Mouse (Mus musculus): ENCODE data around the gene Syt7. TPM values are rescaled to one million over a fixed set of nuclear protein-coding genes. Genes with fewer than 3 reads are reported as not detected.

Syt7 gene
- polyA plus RNA-seq, 1 experiment from 2014 or later, result 2.0 TPM

DNA sequence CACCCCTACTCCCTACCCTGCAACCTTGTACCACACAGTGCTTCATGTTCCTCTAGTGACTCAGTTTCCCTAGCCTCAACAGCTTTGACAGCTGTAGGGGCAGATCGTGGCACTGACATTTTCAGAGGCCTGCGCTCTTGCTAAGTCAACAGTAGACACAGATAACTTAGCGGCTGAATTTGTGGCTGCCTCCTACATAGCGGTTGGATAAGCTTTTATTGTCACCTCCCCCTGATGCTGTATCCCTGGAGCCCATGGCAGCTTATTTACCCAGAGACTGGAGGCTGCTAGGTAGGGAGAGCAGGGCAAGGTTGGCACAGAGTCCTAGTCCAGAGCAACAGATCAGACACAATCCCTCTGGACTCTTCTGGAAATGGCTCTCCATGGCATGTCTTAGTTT, 19.0 kb upstream of the Syt7 start:
- DNase-seq (ENCODE audit: low spot score) (no peak), ATAC-seq (ENCODE audit: low read depth) (no peak)
- 83% methylated on average over 4 of the region's 4 CpGs for WGBS
- Histone ChIP-seq H3K4me2 (ENCODE audit: low read depth, low read length) (no peak overlapping the region), H3K36me3 (ENCODE audit: control insufficient read depth, insufficient read depth, low read length) (no peaks in the 10 kb centered on the region), H3K9ac (ENCODE audit: low read depth, low read length) (no peak overlapping the region), H3K9me3 (ENCODE audit: control insufficient read depth, low read length) (no peaks in the 10 kb centered on the region), H3K27ac (replicated peaks; ENCODE audit: low read depth, low read length) (no peak overlapping the region), H3K4me3 (ENCODE audit: low read depth, low read length) (no peak overlapping the region), H3K4me1 (ENCODE audit: control insufficient read depth, insufficient read depth, low read length) (no peaks in the 10 kb centered on the region), H3K27me3 (replicated peaks; ENCODE audit: control insufficient read depth, insufficient read depth, low read length) (no peaks in the 10 kb centered on the region)

DNA sequence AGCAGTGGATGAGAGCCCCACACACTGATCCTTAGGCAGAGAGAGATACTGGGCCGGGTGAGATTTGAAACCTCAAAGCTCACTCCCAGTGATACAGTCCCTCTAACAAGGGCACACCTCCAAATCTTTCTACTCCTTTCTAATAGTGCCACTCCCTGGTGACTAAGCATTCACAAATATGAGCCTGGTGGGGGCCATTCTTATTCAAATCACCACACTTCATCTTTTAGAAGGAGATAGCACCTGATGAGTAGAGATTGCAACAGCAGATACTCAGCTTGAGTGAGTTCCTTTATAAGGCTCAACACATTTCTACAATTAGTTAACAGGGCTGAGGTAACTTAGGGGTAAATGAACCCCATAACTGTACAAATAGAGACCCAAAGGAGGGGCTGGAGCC, 15.7 kb upstream of the Syt7 start:
- Histone ChIP-seq H3K36me3 (ENCODE audit: control insufficient read depth, insufficient read depth, low read length) (no peaks in the 10 kb centered on the region), H3K9ac (ENCODE audit: low read depth, low read length) (no peak overlapping the region), H3K4me2 (ENCODE audit: low read depth, low read length) (no peak overlapping the region), H3K27ac (replicated peaks; ENCODE audit: low read depth, low read length) (no peak overlapping the region), H3K9me3 (ENCODE audit: control insufficient read depth, low read length) (no peaks in the 10 kb centered on the region), H3K27me3 (replicated peaks; ENCODE audit: control insufficient read depth, insufficient read depth, low read length) (no peaks in the 10 kb centered on the region), H3K4me1 (ENCODE audit: control insufficient read depth, insufficient read depth, low read length) (no peaks in the 10 kb centered on the region), H3K4me3 (ENCODE audit: low read depth, low read length) (no peak overlapping the region)
- ATAC-seq (ENCODE audit: low read depth), result no peak
- WGBS, result 75% methylated on average over 1 of the region's 1 CpGs
- no peak for DNase-seq (ENCODE audit: low spot score)

DNA sequence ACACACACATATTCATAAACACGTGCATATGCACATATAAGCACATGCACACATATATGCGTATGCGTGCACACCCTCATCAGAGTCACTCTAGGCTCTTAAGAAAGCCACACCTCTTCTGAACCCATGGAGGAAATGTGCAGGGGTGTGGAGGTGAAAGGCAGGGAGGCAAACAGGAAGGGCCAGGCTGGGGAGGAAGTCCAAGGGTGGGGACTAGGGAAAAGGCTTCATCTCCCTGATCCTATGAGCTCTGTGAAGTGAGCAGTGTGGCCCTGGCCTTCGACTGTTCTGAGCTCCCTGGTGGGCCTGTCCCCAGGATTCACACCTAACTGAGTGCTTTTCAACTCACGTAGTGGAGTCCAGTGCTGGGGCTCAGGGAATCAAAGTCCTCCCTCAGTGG, 13.6 kb upstream of the Syt7 start:
- 65% methylated on average over 5 of the region's 5 CpGs for WGBS
- Histone ChIP-seq H3K27ac (replicated peaks; ENCODE audit: low read depth, low read length) (no peak overlapping the region), H3K4me2 (ENCODE audit: low read depth, low read length) (no peak overlapping the region), H3K4me3 (ENCODE audit: low read depth, low read length) (no peak overlapping the region), H3K9me3 (ENCODE audit: control insufficient read depth, low read length) (no peaks in the 10 kb centered on the region), H3K36me3 (ENCODE audit: control insufficient read depth, insufficient read depth, low read length) (no peaks in the 10 kb centered on the region), H3K4me1 (ENCODE audit: control insufficient read depth, insufficient read depth, low read length) (no peaks in the 10 kb centered on the region), H3K9ac (ENCODE audit: low read depth, low read length) (no peak overlapping the region), H3K27me3 (replicated peaks; ENCODE audit: control insufficient read depth, insufficient read depth, low read length) (no peaks in the 10 kb centered on the region)
- DNase-seq (ENCODE audit: low spot score) (no peak), ATAC-seq (ENCODE audit: low read depth) (no peak)

DNA sequence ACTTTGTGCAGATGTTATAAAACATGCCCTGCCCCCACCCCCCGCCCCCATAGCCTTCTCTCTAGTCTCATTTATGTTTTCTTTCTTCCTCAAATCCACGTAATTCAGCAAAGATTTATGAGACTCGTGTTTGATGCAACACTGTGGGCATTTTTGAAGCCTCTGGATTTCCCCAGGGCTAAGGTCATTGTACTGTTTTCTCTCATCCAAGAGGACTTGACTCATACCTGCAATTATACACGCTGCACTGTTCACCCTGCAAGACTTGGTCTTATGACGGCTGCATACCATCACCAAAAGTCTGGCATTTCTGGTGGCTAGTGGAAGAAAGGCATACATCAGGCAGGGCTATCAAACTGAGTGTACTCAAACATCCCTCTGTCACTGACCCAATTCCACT, 8.9 kb upstream of the Syt7 start:
- Histone ChIP-seq H3K4me3 (ENCODE audit: low read depth, low read length) (no peak overlapping the region), H3K27me3 (replicated peaks; ENCODE audit: control insufficient read depth, insufficient read depth, low read length) (peaks cover 6% of the 10 kb centered on the region; the same call in 1 of the 2 replicates), H3K36me3 (ENCODE audit: control insufficient read depth, insufficient read depth, low read length) (no peaks in the 10 kb centered on the region), H3K4me2 (ENCODE audit: low read depth, low read length) (no peak overlapping the region), H3K9ac (ENCODE audit: low read depth, low read length) (no peak overlapping the region), H3K9me3 (ENCODE audit: control insufficient read depth, low read length) (no peaks in the 10 kb centered on the region), H3K27ac (replicated peaks; ENCODE audit: low read depth, low read length) (no peak overlapping the region), H3K4me1 (ENCODE audit: control insufficient read depth, insufficient read depth, low read length) (no peaks in the 10 kb centered on the region)
- no peak for DNase-seq (ENCODE audit: low spot score)
- 68% methylated on average over 5 of the region's 5 CpGs for WGBS
- ATAC-seq (ENCODE audit: low read depth), result no peak

DNA sequence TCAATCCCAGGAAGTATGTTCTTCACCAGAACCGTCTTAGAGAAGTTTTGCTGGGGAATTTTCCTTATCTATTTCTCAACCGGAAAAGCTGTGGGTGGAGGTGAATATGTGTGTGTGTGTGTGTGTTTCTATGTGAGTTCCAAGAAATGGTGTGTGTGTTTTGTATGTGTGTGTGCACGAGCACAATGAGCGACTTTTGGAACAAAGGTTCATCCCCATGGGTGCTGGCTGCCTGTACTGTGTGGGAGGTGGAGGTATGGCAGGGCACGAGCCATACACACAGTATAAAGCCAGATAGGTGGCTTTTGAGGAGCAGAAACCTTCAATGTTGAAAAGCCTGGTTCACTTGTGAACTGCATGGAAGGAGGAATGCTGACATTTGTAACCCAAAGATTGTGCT, 1.2 kb upstream of the Syt7 start:
- DNase-seq (ENCODE audit: low spot score) (no peak), ATAC-seq (ENCODE audit: low read depth) (no peak)
- no peaks in the 10 kb centered on the region for H3K36me3 ChIP-seq (ENCODE audit: control insufficient read depth, insufficient read depth, low read length)
- H3K4me2 ChIP-seq (ENCODE audit: low read depth, low read length), result no peak overlapping the region
- H3K4me1 ChIP-seq (ENCODE audit: control insufficient read depth, insufficient read depth, low read length), result peaks cover 6% of the 10 kb centered on the region
- H3K4me3 ChIP-seq (ENCODE audit: low read depth, low read length), result no peak overlapping the region
- WGBS, result 69% methylated on average over 5 of the region's 5 CpGs
- H3K9me3 ChIP-seq (ENCODE audit: control insufficient read depth, low read length), result no peaks in the 10 kb centered on the region
- no peak overlapping the region for H3K9ac ChIP-seq (ENCODE audit: low read depth, low read length)
- H3K27ac ChIP-seq (replicated peaks; ENCODE audit: low read depth, low read length), result no peak overlapping the region
- peaks cover 31% of the 10 kb centered on the region for H3K27me3 ChIP-seq (replicated peaks; ENCODE audit: control insufficient read depth, insufficient read depth, low read length)

DNA sequence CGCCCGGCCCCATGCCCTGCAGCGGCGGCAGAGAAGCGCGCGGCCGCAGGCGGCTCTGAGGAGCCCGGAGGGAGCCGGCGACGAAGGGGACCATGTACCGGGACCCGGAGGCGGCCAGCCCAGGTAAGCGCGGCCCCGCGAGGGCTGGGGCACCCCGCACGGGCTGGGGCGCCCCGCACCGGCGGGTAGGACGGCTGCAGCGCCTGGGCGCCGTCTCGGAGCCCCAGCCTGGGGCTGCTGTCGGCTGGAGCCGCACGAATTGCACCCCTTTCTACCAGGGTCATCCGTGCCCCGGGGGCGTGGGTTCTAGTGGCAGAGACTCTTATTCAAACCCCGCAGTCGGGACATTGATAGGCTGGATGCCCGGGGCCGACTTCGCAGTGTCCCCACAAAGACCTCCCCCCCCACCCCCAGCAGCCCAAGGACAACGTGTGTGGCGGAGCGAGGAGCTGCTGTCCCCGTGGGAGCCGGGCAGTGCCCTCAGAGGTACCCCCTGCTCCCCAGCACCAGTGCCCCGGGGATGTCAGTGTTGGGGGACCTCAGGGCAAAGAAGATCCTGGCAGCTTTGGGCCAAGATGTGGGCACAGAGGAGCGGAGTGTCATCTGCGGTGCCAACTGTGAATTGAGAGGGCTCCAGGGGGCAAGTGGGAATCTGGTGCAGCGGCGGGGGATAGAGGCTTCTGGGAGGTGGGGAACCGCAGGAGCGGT, 655 bp downstream of the Syt7 start:
- Histone ChIP-seq H3K4me2 (ENCODE audit: low read depth, low read length) (peak overlapping the region; percentile 89), H3K27ac (replicated peaks; ENCODE audit: low read depth, low read length) (no peak overlapping the region), H3K4me3 (ENCODE audit: low read depth, low read length) (peak overlapping the region; percentile 62), H3K9me3 (ENCODE audit: control insufficient read depth, low read length) (no peaks in the 10 kb centered on the region), H3K9ac (ENCODE audit: low read depth, low read length) (peak overlapping the region; percentile 63), H3K27me3 (replicated peaks; ENCODE audit: control insufficient read depth, insufficient read depth, low read length) (peaks cover 31% of the 10 kb centered on the region), H3K36me3 (ENCODE audit: control insufficient read depth, insufficient read depth, low read length) (no peaks in the 10 kb centered on the region), H3K4me1 (ENCODE audit: control insufficient read depth, insufficient read depth, low read length) (peaks cover 6% of the 10 kb centered on the region)
- ATAC-seq (ENCODE audit: low read depth) (peak; percentile 28), DNase-seq (ENCODE audit: low spot score) (no peak)
- 3% methylated on average over 13 of the region's 54 CpGs for WGBS

DNA sequence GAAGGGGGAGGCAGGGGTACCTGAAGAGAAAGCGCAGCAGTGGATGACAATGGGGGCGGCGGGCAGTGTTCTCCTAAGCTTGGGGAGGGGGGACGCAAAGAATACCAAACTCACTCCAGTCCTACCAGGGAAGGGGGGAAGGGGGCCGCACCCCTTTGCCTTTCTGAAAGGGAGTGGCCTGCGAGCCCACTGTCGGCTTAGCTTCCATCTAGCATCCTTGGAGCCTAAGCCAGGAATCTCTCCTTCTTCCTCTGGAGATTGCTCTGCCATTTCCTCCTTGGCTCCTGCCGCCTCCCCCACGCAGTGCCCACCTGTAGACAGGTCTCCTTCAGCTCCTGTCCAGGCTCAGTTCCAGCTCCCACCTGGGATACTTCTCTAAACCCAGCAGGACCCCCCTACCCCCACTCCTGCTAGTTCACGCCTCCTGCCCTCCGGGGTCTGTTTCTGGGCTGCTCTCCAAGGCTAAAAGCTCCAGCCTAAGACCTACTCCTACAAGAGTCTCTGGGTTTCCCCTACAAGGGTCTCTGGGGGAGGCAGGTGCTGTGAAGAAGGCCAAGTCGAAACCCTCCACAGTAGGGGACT, 1.3 kb downstream of the Syt7 start:
- no peak for DNase-seq (ENCODE audit: low spot score)
- WGBS, result 10% methylated on average over 10 of the region's 12 CpGs
- peak overlapping the region; percentile 62 for H3K4me3 ChIP-seq (ENCODE audit: low read depth, low read length)
- no peak for ATAC-seq (ENCODE audit: low read depth)
- H3K27me3 ChIP-seq (replicated peaks; ENCODE audit: control insufficient read depth, insufficient read depth, low read length), result peaks cover 31% of the 10 kb centered on the region
- H3K4me1 ChIP-seq (ENCODE audit: control insufficient read depth, insufficient read depth, low read length), result peaks cover 6% of the 10 kb centered on the region
- H3K9me3 ChIP-seq (ENCODE audit: control insufficient read depth, low read length), result no peaks in the 10 kb centered on the region
- no peak overlapping the region for H3K27ac ChIP-seq (replicated peaks; ENCODE audit: low read depth, low read length)
- H3K36me3 ChIP-seq (ENCODE audit: control insufficient read depth, insufficient read depth, low read length), result no peaks in the 10 kb centered on the region
- H3K4me2 ChIP-seq (ENCODE audit: low read depth, low read length), result peak overlapping the region; percentile 89
- no peak overlapping the region for H3K9ac ChIP-seq (ENCODE audit: low read depth, low read length)

DNA sequence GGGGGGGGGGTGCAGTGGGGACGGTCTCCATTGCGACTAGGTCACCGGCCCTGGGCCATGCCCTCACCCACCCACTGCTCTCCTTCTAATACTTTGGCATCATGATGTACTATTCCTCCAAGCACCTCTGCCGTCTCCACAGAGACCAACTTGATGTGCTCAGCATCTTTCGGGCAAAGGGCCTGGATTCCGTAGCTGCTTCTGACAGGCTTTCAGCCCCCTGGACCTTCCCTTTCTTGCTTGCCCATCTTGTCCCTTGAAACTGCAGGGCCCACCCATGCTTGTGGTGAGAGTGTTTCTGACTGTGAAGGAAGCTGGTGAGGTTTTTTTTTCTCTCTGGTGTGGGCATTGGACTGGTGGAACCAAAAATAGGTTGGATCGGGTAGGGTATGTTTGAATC, 2.1 kb downstream of the Syt7 start:
- no peak for ATAC-seq (ENCODE audit: low read depth)
- no peak overlapping the region for H3K4me2 ChIP-seq (ENCODE audit: low read depth, low read length)
- WGBS, result 81% methylated on average over 7 of the region's 7 CpGs
- H3K4me3 ChIP-seq (ENCODE audit: low read depth, low read length), result no peak overlapping the region
- H3K9me3 ChIP-seq (ENCODE audit: control insufficient read depth, low read length), result no peaks in the 10 kb centered on the region
- peaks cover 6% of the 10 kb centered on the region for H3K4me1 ChIP-seq (ENCODE audit: control insufficient read depth, insufficient read depth, low read length)
- no peak for DNase-seq (ENCODE audit: low spot score)
- no peaks in the 10 kb centered on the region for H3K36me3 ChIP-seq (ENCODE audit: control insufficient read depth, insufficient read depth, low read length)
- H3K27me3 ChIP-seq (replicated peaks; ENCODE audit: control insufficient read depth, insufficient read depth, low read length), result peaks cover 26% of the 10 kb centered on the region
- H3K27ac ChIP-seq (replicated peaks; ENCODE audit: low read depth, low read length), result no peak overlapping the region
- H3K9ac ChIP-seq (ENCODE audit: low read depth, low read length), result no peak overlapping the region

DNA sequence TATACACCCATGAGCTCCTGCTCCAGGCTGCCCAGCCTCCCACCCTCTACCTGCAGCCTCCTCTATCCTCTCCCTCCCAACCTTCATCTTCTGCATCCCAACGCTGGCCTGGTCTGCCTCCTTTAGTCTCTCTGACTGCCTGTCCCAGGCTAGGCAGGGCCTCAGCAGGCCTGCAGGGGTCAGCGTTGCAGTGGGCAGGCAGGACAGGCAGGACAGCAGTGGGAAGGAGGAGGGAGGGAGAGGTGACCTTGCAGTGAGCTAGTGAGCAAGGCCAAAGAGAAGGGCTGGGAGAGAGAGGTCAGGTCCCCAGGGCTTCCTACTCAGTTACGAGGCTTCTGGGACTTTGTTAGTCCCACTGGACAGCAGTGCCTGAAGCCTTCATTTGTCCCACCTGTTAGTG, 3.1 kb downstream of the Syt7 start:
- H3K4me3 ChIP-seq (ENCODE audit: low read depth, low read length), result no peak overlapping the region
- H3K4me1 ChIP-seq (ENCODE audit: control insufficient read depth, insufficient read depth, low read length), result peaks cover 6% of the 10 kb centered on the region
- peaks cover 26% of the 10 kb centered on the region for H3K27me3 ChIP-seq (replicated peaks; ENCODE audit: control insufficient read depth, insufficient read depth, low read length)
- 19% methylated on average over 3 of the region's 3 CpGs for WGBS
- H3K9ac ChIP-seq (ENCODE audit: low read depth, low read length), result no peak overlapping the region
- H3K36me3 ChIP-seq (ENCODE audit: control insufficient read depth, insufficient read depth, low read length), result no peaks in the 10 kb centered on the region
- no peak overlapping the region for H3K27ac ChIP-seq (replicated peaks; ENCODE audit: low read depth, low read length)
- no peaks in the 10 kb centered on the region for H3K9me3 ChIP-seq (ENCODE audit: control insufficient read depth, low read length)
- ATAC-seq (ENCODE audit: low read depth) (no peak), DNase-seq (ENCODE audit: low spot score) (no peak)
- no peak overlapping the region for H3K4me2 ChIP-seq (ENCODE audit: low read depth, low read length)
